Mouse (Mus musculus): ENCODE data around the gene Eml5. TPM values are rescaled to one million over a fixed set of nuclear protein-coding genes. Genes with fewer than 3 reads are reported as not detected.

Eml5 gene
- polyA plus RNA-seq (2014; fragmentation: Nextera tagmentation; extraction: Ambion mirVana), result 14.3 and 15.6 TPM in 2 replicates

GRCm38 (mm10) chr12:98900881-98901801 is at the start of gene Eml5:
TSS of gene Eml5 (minus strand) at chr12:98901484.
- no peaks in the 10 kb centered on the region for H3K36me3 ChIP-seq (ENCODE audit: control insufficient read depth, insufficient read depth, low read length)
- H3K4me3 ChIP-seq (ENCODE audit: low read depth, low read length), result peak within 1 kb of the TSS; percentile 67
- H3K27me3 ChIP-seq (ENCODE audit: control insufficient read depth, insufficient read depth, low read length), result no peaks in the 10 kb centered on the region
- peak; percentile 89 for ATAC-seq (ENCODE audit: insufficient number of reproducible peaks, insufficient read depth, low FRiP score, low read depth)
- peak within 1 kb of the TSS; percentile 39; the same call in 1 of the 2 replicates for H3K27ac ChIP-seq (ENCODE audit: low read length)
- H3K4me1 ChIP-seq (ENCODE audit: control insufficient read depth, insufficient read depth, low read length), result no peaks in the 10 kb centered on the region
- peak within 1 kb of the TSS; percentile 30; the same call in 1 of the 2 replicates for H3K9ac ChIP-seq (replicated peaks; ENCODE audit: low read depth, low read length)
- no peaks in the 10 kb centered on the region for H3K9me3 ChIP-seq (ENCODE audit: control insufficient read depth, low read depth, low read length)
- H3K4me2 ChIP-seq (replicated peaks; ENCODE audit: low read depth, low read length), result peak within 1 kb of the TSS; percentile 65
- under 1% methylated on average over 81 of the region's 101 CpGs for WGBS

GRCm38 (mm10) chr12:98932856-98933255 is 31.6 kb upstream of the Eml5 start:
- H3K27me3 ChIP-seq (ENCODE audit: control insufficient read depth, insufficient read depth, low read length), result no peaks in the 10 kb centered on the region
- no peak overlapping the region for H3K9ac ChIP-seq (replicated peaks; ENCODE audit: low read depth, low read length)
- peaks cover 3% of the 10 kb centered on the region; the same call in 1 of the 2 replicates for H3K9me3 ChIP-seq (ENCODE audit: control insufficient read depth, low read depth, low read length)
- no peak overlapping the region for H3K4me2 ChIP-seq (replicated peaks; ENCODE audit: low read depth, low read length)
- no peak overlapping the region for H3K27ac ChIP-seq (ENCODE audit: low read length)
- no peak overlapping the region for H3K4me3 ChIP-seq (ENCODE audit: low read depth, low read length)
- H3K4me1 ChIP-seq (ENCODE audit: control insufficient read depth, insufficient read depth, low read length), result no peaks in the 10 kb centered on the region
- ATAC-seq (ENCODE audit: insufficient number of reproducible peaks, insufficient read depth, low FRiP score, low read depth), result no peak
- WGBS, result 87% methylated on average over 1 of the region's 1 CpGs
- H3K36me3 ChIP-seq (ENCODE audit: control insufficient read depth, insufficient read depth, low read length), result no peaks in the 10 kb centered on the region

DNA sequence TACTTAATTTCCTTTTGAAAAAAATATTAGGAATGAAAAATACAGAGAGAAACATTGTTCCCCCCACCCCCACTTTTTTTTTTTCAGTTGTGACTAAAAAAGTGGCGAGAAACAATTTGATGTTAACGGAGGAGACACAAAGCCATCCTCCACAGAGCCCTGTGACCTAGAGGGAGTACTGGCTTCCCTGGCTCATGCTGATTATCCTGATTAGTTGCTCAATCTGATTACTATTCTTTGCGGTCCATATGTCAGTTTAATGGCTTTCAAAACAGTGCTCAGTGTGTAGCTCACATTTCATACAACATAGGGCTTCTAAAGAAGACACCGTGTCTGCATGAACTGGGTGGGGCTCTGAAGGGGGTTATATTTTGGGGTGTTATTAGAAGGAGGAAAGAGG is 31.2 kb upstream of the Eml5 start:
- WGBS, result 90% methylated on average over 4 of the region's 4 CpGs
- H3K9ac ChIP-seq (replicated peaks; ENCODE audit: low read depth, low read length), result no peak overlapping the region
- peaks cover 3% of the 10 kb centered on the region; the same call in 1 of the 2 replicates for H3K9me3 ChIP-seq (ENCODE audit: control insufficient read depth, low read depth, low read length)
- H3K4me2 ChIP-seq (replicated peaks; ENCODE audit: low read depth, low read length), result no peak overlapping the region
- no peak overlapping the region for H3K4me3 ChIP-seq (ENCODE audit: low read depth, low read length)
- no peaks in the 10 kb centered on the region for H3K4me1 ChIP-seq (ENCODE audit: control insufficient read depth, insufficient read depth, low read length)
- no peak overlapping the region for H3K27ac ChIP-seq (ENCODE audit: low read length)
- no peaks in the 10 kb centered on the region for H3K36me3 ChIP-seq (ENCODE audit: control insufficient read depth, insufficient read depth, low read length)
- no peak for ATAC-seq (ENCODE audit: insufficient number of reproducible peaks, insufficient read depth, low FRiP score, low read depth)
- H3K27me3 ChIP-seq (ENCODE audit: control insufficient read depth, insufficient read depth, low read length), result no peaks in the 10 kb centered on the region

DNA sequence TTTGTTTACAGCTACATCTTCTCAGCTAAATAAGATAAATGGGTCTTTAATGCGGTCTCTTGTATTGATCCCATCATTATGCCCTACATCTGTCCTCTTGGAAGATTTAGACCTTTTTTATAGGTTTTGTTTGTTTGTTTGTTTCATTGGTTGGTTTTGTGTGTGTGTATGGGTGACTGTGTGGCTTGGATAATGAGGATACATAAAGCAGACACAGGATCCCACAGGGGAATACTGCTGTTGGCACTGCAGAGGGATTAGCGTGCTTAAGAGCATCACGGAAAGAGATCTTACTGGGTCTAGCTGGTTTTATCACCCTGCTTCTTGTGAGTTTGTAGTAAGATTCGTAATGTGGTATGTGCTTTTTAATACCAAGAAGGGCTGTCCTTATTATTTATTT is 29.9 kb upstream of the Eml5 start:
- H3K4me3 ChIP-seq (ENCODE audit: low read depth, low read length), result no peak overlapping the region

GRCm38 (mm10) chr12:98920194-98920991 is 19.1 kb upstream of the Eml5 start, which contains the start of gene Ttc8:
TSS of gene Ttc8 (plus strand) at chr12:98920574.
- H3K27me3 ChIP-seq (ENCODE audit: control insufficient read depth, insufficient read depth, low read length), result no peaks in the 10 kb centered on the region
- H3K9me3 ChIP-seq (ENCODE audit: control insufficient read depth, low read depth, low read length), result no peaks in the 10 kb centered on the region
- H3K4me2 ChIP-seq (replicated peaks; ENCODE audit: low read depth, low read length), result peak within 1 kb of the TSS; percentile 79
- peak within 1 kb of the TSS; percentile 64 for H3K27ac ChIP-seq (ENCODE audit: low read length)
- H3K4me3 ChIP-seq (ENCODE audit: low read depth, low read length), result peak within 1 kb of the TSS; percentile 57
- peak within 1 kb of the TSS; percentile 66 for H3K9ac ChIP-seq (replicated peaks; ENCODE audit: low read depth, low read length)
- no peaks in the 10 kb centered on the region for H3K36me3 ChIP-seq (ENCODE audit: control insufficient read depth, insufficient read depth, low read length)
- under 1% methylated on average over 35 of the region's 35 CpGs for WGBS
- peak; percentile 95 for ATAC-seq (ENCODE audit: insufficient number of reproducible peaks, insufficient read depth, low FRiP score, low read depth)
- H3K4me1 ChIP-seq (ENCODE audit: control insufficient read depth, insufficient read depth, low read length), result 0 out of 2 replicates have a peak, but pooled peaks cover 4% of the 10 kb centered on the region

More for the DNA sequence above, 29.9 kb upstream of the Eml5 start:
- no peak for ATAC-seq (ENCODE audit: insufficient number of reproducible peaks, insufficient read depth, low FRiP score, low read depth)
- Histone ChIP-seq H3K27me3 (ENCODE audit: control insufficient read depth, insufficient read depth, low read length) (no peaks in the 10 kb centered on the region), H3K4me1 (ENCODE audit: control insufficient read depth, insufficient read depth, low read length) (no peaks in the 10 kb centered on the region), H3K36me3 (ENCODE audit: control insufficient read depth, insufficient read depth, low read length) (no peaks in the 10 kb centered on the region), H3K27ac (ENCODE audit: low read length) (no peak overlapping the region), H3K9me3 (ENCODE audit: control insufficient read depth, low read depth, low read length) (peaks cover 3% of the 10 kb centered on the region; the same call in 1 of the 2 replicates), H3K4me2 (replicated peaks; ENCODE audit: low read depth, low read length) (no peak overlapping the region), H3K9ac (replicated peaks; ENCODE audit: low read depth, low read length) (no peak overlapping the region)
- WGBS, result 83% methylated on average over 4 of the region's 4 CpGs

DNA sequence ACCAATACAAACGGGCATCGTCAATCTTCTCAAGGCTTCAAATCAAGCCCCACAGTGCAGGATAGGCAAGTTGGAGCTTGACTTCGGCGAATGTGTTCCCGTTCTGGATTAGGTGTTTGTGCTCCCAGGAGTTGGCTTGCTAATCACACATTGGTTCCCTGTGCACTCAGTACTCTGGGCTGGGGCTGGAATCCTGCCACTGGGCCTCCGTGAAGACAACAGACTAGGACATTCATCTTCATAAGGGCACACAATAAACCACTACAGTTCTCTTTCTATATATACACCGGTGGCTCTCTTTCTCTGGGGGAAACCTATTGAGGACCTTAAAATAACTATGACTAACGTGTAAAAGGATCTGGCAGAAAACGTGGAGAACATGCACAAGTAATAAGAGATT is 8.8 kb upstream of the Eml5 start:
- Histone ChIP-seq H3K4me1 (ENCODE audit: control insufficient read depth, insufficient read depth, low read length) (no peaks in the 10 kb centered on the region), H3K9ac (replicated peaks; ENCODE audit: low read depth, low read length) (no peak overlapping the region), H3K36me3 (ENCODE audit: control insufficient read depth, insufficient read depth, low read length) (no peaks in the 10 kb centered on the region), H3K27ac (ENCODE audit: low read length) (no peak overlapping the region), H3K9me3 (ENCODE audit: control insufficient read depth, low read depth, low read length) (no peaks in the 10 kb centered on the region), H3K27me3 (ENCODE audit: control insufficient read depth, insufficient read depth, low read length) (no peaks in the 10 kb centered on the region), H3K4me3 (ENCODE audit: low read depth, low read length) (no peak overlapping the region), H3K4me2 (replicated peaks; ENCODE audit: low read depth, low read length) (no peak overlapping the region)
- no peak for ATAC-seq (ENCODE audit: insufficient number of reproducible peaks, insufficient read depth, low FRiP score, low read depth)
- WGBS, result 62% methylated on average over 9 of the region's 9 CpGs

GRCm38 (mm10) chr12:98905466-98905865 is 4.2 kb upstream of the Eml5 start:
- ATAC-seq (ENCODE audit: insufficient number of reproducible peaks, insufficient read depth, low FRiP score, low read depth), result no peak
- H3K9ac ChIP-seq (replicated peaks; ENCODE audit: low read depth, low read length), result no peak overlapping the region
- H3K27ac ChIP-seq (ENCODE audit: low read length), result no peak overlapping the region
- no peaks in the 10 kb centered on the region for H3K4me1 ChIP-seq (ENCODE audit: control insufficient read depth, insufficient read depth, low read length)
- no peaks in the 10 kb centered on the region for H3K9me3 ChIP-seq (ENCODE audit: control insufficient read depth, low read depth, low read length)
- no peak overlapping the region for H3K4me2 ChIP-seq (replicated peaks; ENCODE audit: low read depth, low read length)
- no peaks in the 10 kb centered on the region for H3K36me3 ChIP-seq (ENCODE audit: control insufficient read depth, insufficient read depth, low read length)
- no peak overlapping the region for H3K4me3 ChIP-seq (ENCODE audit: low read depth, low read length)
- H3K27me3 ChIP-seq (ENCODE audit: control insufficient read depth, insufficient read depth, low read length), result no peaks in the 10 kb centered on the region
- WGBS, result 71% methylated on average over 5 of the region's 5 CpGs

- H3K27me3 ChIP-seq (ENCODE audit: control insufficient read depth, insufficient read depth, low read length), result no peaks in the 10 kb centered on the region
- H3K4me2 ChIP-seq (replicated peaks; ENCODE audit: low read depth, low read length), result peak overlapping the region; percentile 65
- no peaks in the 10 kb centered on the region for H3K36me3 ChIP-seq (ENCODE audit: control insufficient read depth, insufficient read depth, low read length)
- peak overlapping the region; percentile 67 for H3K4me3 ChIP-seq (ENCODE audit: low read depth, low read length)
- H3K4me1 ChIP-seq (ENCODE audit: control insufficient read depth, insufficient read depth, low read length), result no peaks in the 10 kb centered on the region
- ATAC-seq (ENCODE audit: insufficient number of reproducible peaks, insufficient read depth, low FRiP score, low read depth), result peak; percentile 16; the same call in 1 of the 2 replicates
- 3% methylated on average over 31 of the region's 31 CpGs for WGBS
- H3K27ac ChIP-seq (ENCODE audit: low read length), result no peak overlapping the region
- H3K9ac ChIP-seq (replicated peaks; ENCODE audit: low read depth, low read length), result 0 out of 2 replicates have a peak overlapping the region, but pooled peaks have one; percentile 14
- H3K9me3 ChIP-seq (ENCODE audit: control insufficient read depth, low read depth, low read length), result no peaks in the 10 kb centered on the region
Measured at GRCm38 (mm10) chr12:98900341-98900880, 873 bp downstream of the Eml5 start.

Measured in stomach, embryonic 14.5 days (tissue).